Comparison of ENCODE assay signal across 1 mouse cellular context in genomic region chr11:98469761-98470714, GRCm38 (mm10).
TF ChIP-seq lines count a peak whose summit lies in the region.

No protein-coding gene starts in this region.

TF ChIP-seq in CH12.LX, 34 proteins besides CTCF, POLR2A, EP300 and RAD21:
- TF ChIP-seq CHD1 (IDR thresholded peaks at IDR 0.05; ENCODE audit: low read depth, low read length) (peak; percentile 75; the same call in 1 of the 2 replicates), BHLHE40 (IDR thresholded peaks at IDR 0.05; ENCODE audit: low read depth, low read length) (peak; percentile 99), KAT2A (IDR thresholded peaks at IDR 0.05; ENCODE audit: insufficient replicate concordance, low read length) (0 out of 2 replicates have a peak, but pooled peaks have one; percentile 31), ZMIZ1 (IDR thresholded peaks at IDR 0.05; ENCODE audit: low read depth, low read length) (peak; percentile 80), MAFK (IDR thresholded peaks at IDR 0.05; ENCODE audit: insufficient replicate concordance, low read length) (peak; percentile 6; the same call in 1 of the 2 replicates), JUND (conservative IDR thresholded peaks at IDR 0.05; ENCODE audit: low read depth, low read length) (0 out of 2 replicates have a peak, but pooled peaks have one; percentile 39), MEF2A (IDR thresholded peaks at IDR 0.05; ENCODE audit: borderline replicate concordance, low read depth, low read length) (peak; percentile 45; the same call in 1 of the 2 replicates), E2F4 (IDR thresholded peaks at IDR 0.05; ENCODE audit: insufficient replicate concordance, low read depth, low read length) (0 out of 2 replicates have a peak, but pooled peaks have one; percentile 22), RCOR1 (conservative IDR thresholded peaks at IDR 0.05; ENCODE audit: low read depth, low read length) (no peak; the same call in 1 of the 2 replicates), MYC (IDR thresholded peaks at IDR 0.05; ENCODE audit: low read depth, low read length) (peak; percentile 57), CHD2 (IDR thresholded peaks at IDR 0.05; ENCODE audit: low read length) (peak; percentile 51; the same call in 1 of the 2 replicates), ZNF384 (IDR thresholded peaks at IDR 0.05; ENCODE audit: low read depth, low read length) (peak; percentile 20; the same call in 1 of the 2 replicates), ZKSCAN1 (IDR thresholded peaks at IDR 0.05; ENCODE audit: borderline replicate concordance, low read depth, low read length) (no peak), MAX (IDR thresholded peaks at IDR 0.05; ENCODE audit: low read length) (peak; percentile 58), IRF4 (IDR thresholded peaks at IDR 0.05; ENCODE audit: low read depth, low read length) (peak; percentile 62), JUN (IDR thresholded peaks at IDR 0.05; ENCODE audit: insufficient read depth, low read depth, low read length) (no peak; the same call in 1 of the 2 replicates), TCF12 (IDR thresholded peaks at IDR 0.05; ENCODE audit: low read depth, low read length) (peak; percentile 51; the same call in 1 of the 2 replicates), MXI1 (IDR thresholded peaks at IDR 0.05; ENCODE audit: low read depth, low read length) (no peak; the same call in 1 of the 2 replicates), MAZ (IDR thresholded peaks at IDR 0.05; ENCODE audit: low read depth, low read length) (peak; percentile 53; the same call in 1 of the 2 replicates), PAX5 (IDR thresholded peaks at IDR 0.05; ENCODE audit: low read length) (no peak), ETS1 (conservative IDR thresholded peaks at IDR 0.05; ENCODE audit: low read depth, low read length) (peak; percentile 81)
